Mouse (Mus musculus) stomach, postnatal 0 days (tissue): Measurements from ENCODE around the gene Myo1c. TPM values are rescaled to one million over a fixed set of nuclear protein-coding genes. Genes with fewer than 3 reads are reported as not detected.

ENCODE experiments used
- ATAC-seq: fragments of 200-750 bp; cut with Nextera tagmentation; 2 replicates; pipeline ENCODE4 v1.8.0; 2017; ENCODE audit not compliant: low FRiP score, low TSS enrichment
- DNase-seq: peaks from one replicate; pipeline ENCODE4 v3.0.0-alpha.2; 2016; ENCODE audit warnings: low spot score
- H3K27ac ChIP-seq: fragments of 300-500 bp; sonication (generic); replicated peaks from 2 replicates; pipeline ENCODE4 v1.5.1; 2014; ENCODE audit warnings: mild to moderate bottlenecking, control low read depth
- H3K27me3 ChIP-seq: fragments of 300-500 bp; sonication (generic); 2 replicates; pipeline ENCODE4 v1.6.1; 2014; ENCODE audit warnings: low read length; ENCODE audit not compliant: control insufficient read depth, insufficient read depth
- H3K36me3 ChIP-seq: fragments of 300-500 bp; sonication (generic); 2 replicates; pipeline ENCODE4 v1.6.1; 2014; ENCODE audit warnings: low read length, mixed read lengths; ENCODE audit not compliant: control insufficient read depth, insufficient read depth
- H3K4me1 ChIP-seq: fragments of 300-500 bp; sonication (generic); replicated peaks from 2 replicates; pipeline ENCODE4 v1.6.1; 2014; ENCODE audit warnings: antibody characterized with exemption; ENCODE audit not compliant: control insufficient read depth, insufficient read depth
- H3K4me2 ChIP-seq: fragments of 300-500 bp; sonication (generic); replicated peaks from 2 replicates; pipeline ENCODE4 v1.6.1; 2014; ENCODE audit warnings: low read depth, mild to moderate bottlenecking, control low read depth, moderate library complexity
- H3K4me3 ChIP-seq: fragments of 300-500 bp; sonication (generic); 2 replicates; pipeline ENCODE4 v1.5.1; 2014; ENCODE audit warnings: low read depth, low read length, control low read depth
- H3K9ac ChIP-seq: fragments of 300-500 bp; sonication (generic); 2 replicates; pipeline ENCODE4 v1.6.1; 2014; ENCODE audit warnings: mild to moderate bottlenecking, low read length, control low read depth, mixed read lengths
- H3K9me3 ChIP-seq: fragments of 300-500 bp; sonication (generic); 2 replicates; pipeline ENCODE4 v1.6.1; 2016; ENCODE audit warnings: low read length; ENCODE audit not compliant: control insufficient read depth
- CTCF ChIP-seq: IDR thresholded peaks from 2 replicates; pipeline ENCODE4 v1.5.1; 2016; ENCODE audit warnings: antibody characterized with exemption, low read depth, mild to moderate bottlenecking, moderate library complexity
- EP300 ChIP-seq: optimal IDR thresholded peaks from 2 replicates; pipeline ENCODE3; 2016; ENCODE audit warnings: antibody characterized with exemption
- WGBS: fragments of 180-500 bp; shearing (Covaris S2); extraction: QIAGEN DNeasy Blood & Tissue Kit; methylation state at CpG from one replicate; pipeline ENCODE4 v1.1.7; 2014; 5-methylcytosine and 5-hydroxymethylcytosine counted together
- polyA plus RNA-seq: library from polyadenylated mRNA; unstranded; fragments of >200 nt; fragmentation: Nextera tagmentation; extraction: Ambion mirVana; gene quantifications from 2 replicates; pipeline ENCODE4 v1.2.1, GENCODE M21; 2015

The Myo1c gene
- polyA plus RNA-seq, 1 experiment from 2014 or later: 41.9 TPM

GRCm38 (mm10) chr11:75658996-75659750 lies 8.9 kb downstream of the Myo1c start:
- Histone ChIP-seq H3K4me1 (peaks cover 13% of the 10 kb centered on the region), H3K27ac (no peak overlapping the region), H3K4me3 (no peak overlapping the region), H3K36me3 (peaks cover 35% of the 10 kb centered on the region), H3K27me3 (no peaks in the 10 kb centered on the region), H3K4me2 (no peak overlapping the region), H3K9me3 (no peaks in the 10 kb centered on the region), H3K9ac (no peak overlapping the region; the same call in 1 of the 2 replicates)
- ATAC-seq: no peak
- 74% methylated on average over 14 of the region's 14 CpGs for WGBS
- no peak for DNase-seq
- no peak for TF ChIP-seq CTCF
- TF ChIP-seq EP300: no peak

- DNase-seq (no peak), ATAC-seq (no peak)
- TF ChIP-seq EP300 (no peak), CTCF (no peak)
- 93% methylated on average over 12 of the region's 12 CpGs for WGBS
- no peak overlapping the region for H3K9ac ChIP-seq
- H3K4me3 ChIP-seq: no peak overlapping the region
- peaks cover 4% of the 10 kb centered on the region for H3K4me1 ChIP-seq
- no peak overlapping the region for H3K27ac ChIP-seq
- H3K4me2 ChIP-seq: no peak overlapping the region
- H3K27me3 ChIP-seq: no peaks in the 10 kb centered on the region
- H3K9me3 ChIP-seq: no peaks in the 10 kb centered on the region
- peaks cover 38% of the 10 kb centered on the region for H3K36me3 ChIP-seq
Measured at GRCm38 (mm10) chr11:75660081-75660590, 9.8 kb downstream of the Myo1c start.

GRCm38 (mm10) chr11:75660941-75661800 lies 10.9 kb downstream of the Myo1c start:
- ATAC-seq: no peak
- TF ChIP-seq EP300: no peak
- DNase-seq: no peak
- no peaks in the 10 kb centered on the region for H3K27me3 ChIP-seq
- no peak overlapping the region for H3K9ac ChIP-seq
- no peak overlapping the region for H3K4me3 ChIP-seq
- no peak overlapping the region for H3K4me2 ChIP-seq
- WGBS: 90% methylated on average over 21 of the region's 21 CpGs
- no peaks in the 10 kb centered on the region for H3K9me3 ChIP-seq
- peaks cover 3% of the 10 kb centered on the region for H3K4me1 ChIP-seq
- no peak overlapping the region for H3K27ac ChIP-seq
- H3K36me3 ChIP-seq: peaks cover 38% of the 10 kb centered on the region

GRCm38 (mm10) chr11:75662131-75662530 lies 11.8 kb downstream of the Myo1c start:
- Histone ChIP-seq H3K4me1 (no peaks in the 10 kb centered on the region), H3K36me3 (peaks cover 46% of the 10 kb centered on the region), H3K9ac (no peak overlapping the region), H3K4me3 (no peak overlapping the region), H3K27ac (no peak overlapping the region), H3K4me2 (no peak overlapping the region), H3K9me3 (no peaks in the 10 kb centered on the region), H3K27me3 (no peaks in the 10 kb centered on the region)
- DNase-seq (no peak), ATAC-seq (no peak)
- 84% methylated on average over 7 of the region's 7 CpGs for WGBS
- TF ChIP-seq CTCF: no peak
- no peak for TF ChIP-seq EP300

- no peaks in the 10 kb centered on the region for H3K27me3 ChIP-seq
- no peak overlapping the region for H3K4me2 ChIP-seq
- DNase-seq: no peak
- no peak for TF ChIP-seq CTCF
- TF ChIP-seq EP300: no peak
- no peaks in the 10 kb centered on the region for H3K9me3 ChIP-seq
- no peaks in the 10 kb centered on the region for H3K4me1 ChIP-seq
- 89% methylated on average over 6 of the region's 6 CpGs for WGBS
- peaks cover 50% of the 10 kb centered on the region for H3K36me3 ChIP-seq
- no peak overlapping the region for H3K9ac ChIP-seq
- no peak overlapping the region for H3K27ac ChIP-seq
- no peak for ATAC-seq
- no peak overlapping the region for H3K4me3 ChIP-seq
Measured at GRCm38 (mm10) chr11:75666296-75666695, 16.0 kb downstream of the Myo1c start.
